Mouse (Mus musculus) C2C12 (cell line): ENCODE results near the gene Cpsf4l. TPM values are rescaled to one million over a fixed set of nuclear protein-coding genes. Genes with fewer than 3 reads are reported as not detected.

Experiments used
- H3K27me3 ChIP-seq: one replicate; pipeline ENCODE4 v1.6.1; 2011; ENCODE audit not compliant: control insufficient read depth, insufficient read depth, insufficient read length
- H3K36me3 ChIP-seq: one replicate; pipeline ENCODE4 v1.6.1; 2011; ENCODE audit not compliant: control insufficient read depth, insufficient read depth
- H3K4me3 ChIP-seq: one replicate; pipeline ENCODE4 v1.5.1; 2011; ENCODE audit warnings: mild to moderate bottlenecking, control low read depth; ENCODE audit not compliant: poor library complexity, insufficient read depth, severe bottlenecking
- H3K79me2 ChIP-seq: one replicate; pipeline ENCODE4 v1.6.1; 2011; ENCODE audit not compliant: control insufficient read depth, insufficient read depth
- H3K79me3 ChIP-seq: one replicate; pipeline ENCODE4 v1.6.1; 2011; ENCODE audit warnings: low read depth, control low read depth
- H3ac ChIP-seq: one replicate; pipeline ENCODE3; 2011; ENCODE audit warnings: low read depth; ENCODE audit not compliant: control insufficient read depth, insufficient read length
- CEBPB ChIP-seq: IDR thresholded peaks from one replicate; pipeline ENCODE4 v1.6.1; 2011; ENCODE audit warnings: low read depth, mild to moderate bottlenecking, control low read depth, moderate library complexity
- CTCF ChIP-seq: IDR thresholded peaks from one replicate; pipeline ENCODE4 v1.5.1; 2011; ENCODE audit not compliant: control insufficient read depth, insufficient read depth, insufficient read length
- FOSL1 ChIP-seq: IDR thresholded peaks from one replicate; pipeline ENCODE4 v1.8.0; 2011; ENCODE audit warnings: mild to moderate bottlenecking, low read length; ENCODE audit not compliant: poor library complexity, insufficient read depth, severe bottlenecking
- MAX ChIP-seq: IDR thresholded peaks from one replicate; pipeline ENCODE4 v1.6.1; 2011; ENCODE audit warnings: mild to moderate bottlenecking, control low read depth
- MYOD1 ChIP-seq: IDR thresholded peaks from one replicate; pipeline ENCODE4 v1.6.1; 2011; ENCODE audit warnings: low read depth; ENCODE audit not compliant: control insufficient read depth, insufficient read length
- MYOG ChIP-seq: IDR thresholded peaks from one replicate; pipeline ENCODE4 v1.6.1; 2011; ENCODE audit not compliant: control insufficient read depth, insufficient read length; ENCODE audit errors: extremely low read depth
- USF1 ChIP-seq: IDR thresholded peaks from one replicate; pipeline ENCODE4 v1.6.1; 2011; ENCODE audit warnings: low read depth, mild to moderate bottlenecking, control low read depth, moderate library complexity
- polyA plus RNA-seq: library from polyadenylated mRNA; unstranded; fragments of >200 nt; fragmentation: generic; extraction: Trizol; gene quantifications from one replicate; pipeline ENCODE4 v1.2.1, GENCODE M21; 2012; ENCODE audit warnings: missing spikeins

The Cpsf4l gene
- polyA plus RNA-seq, 1 experiment: not detected

- Histone ChIP-seq H3K36me3 (no peaks in the 10 kb centered on the region), H3K79me2 (peaks cover 61% of the 10 kb centered on the region), H3K4me3 (no peak overlapping the region), H3K79me3 (peaks cover 18% of the 10 kb centered on the region), H3ac (no peak overlapping the region), H3K27me3 (no peaks in the 10 kb centered on the region)
- TF ChIP-seq FOSL1 (no peak), MYOD1 (no peak), CEBPB (no peak), CTCF (no peak), MAX (no peak), USF1 (no peak), MYOG (no peak)
Observed at GRCm38 (mm10) chr11:113748797-113749521, 39.1 kb upstream of the Cpsf4l start.

DNA sequence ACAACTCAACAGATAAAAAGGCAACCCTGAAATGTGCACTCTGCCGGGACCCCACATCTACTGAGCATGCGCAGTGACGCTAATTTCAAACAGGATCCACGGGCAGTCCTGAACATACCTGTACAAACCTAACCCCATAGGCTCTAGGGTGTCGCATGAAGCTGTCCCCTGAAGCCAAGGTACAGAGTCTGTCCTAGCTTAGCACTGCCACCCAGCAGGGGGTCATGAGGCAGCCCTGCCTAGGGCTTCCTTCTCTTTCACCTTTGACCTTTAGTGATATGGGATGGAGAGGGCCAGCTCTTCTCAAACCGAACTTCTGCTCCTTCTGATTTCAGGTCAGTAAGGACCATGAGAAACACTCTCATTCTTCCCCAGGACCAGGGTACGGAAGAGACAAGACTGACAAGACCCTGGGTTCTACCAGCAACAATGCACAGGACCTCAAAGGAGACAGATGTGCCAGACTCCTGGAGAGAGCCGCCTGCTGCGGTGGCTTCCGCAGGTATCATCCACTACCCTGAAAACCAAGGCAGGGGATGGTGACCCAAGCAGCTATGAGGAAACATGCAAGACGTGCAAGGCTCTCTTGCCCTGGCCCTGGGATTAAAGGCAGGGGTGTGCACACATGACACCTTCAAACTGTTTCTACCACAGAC lies 38.0 kb upstream of the Cpsf4l start:
- H3K79me2 ChIP-seq: peaks cover 70% of the 10 kb centered on the region
- no peak overlapping the region for H3ac ChIP-seq
- TF ChIP-seq USF1 (no peak), FOSL1 (no peak), MYOG (no peak), CEBPB (no peak), MYOD1 (no peak), MAX (no peak), CTCF (no peak)
- H3K4me3 ChIP-seq: no peak overlapping the region
- H3K36me3 ChIP-seq: no peaks in the 10 kb centered on the region
- no peaks in the 10 kb centered on the region for H3K27me3 ChIP-seq
- H3K79me3 ChIP-seq: peaks cover 20% of the 10 kb centered on the region

- Histone ChIP-seq H3K4me3 (no peak overlapping the region), H3K36me3 (no peaks in the 10 kb centered on the region)
Observed at GRCm38 (mm10) chr11:113747056-113747455, 37.2 kb upstream of the Cpsf4l start.

DNA sequence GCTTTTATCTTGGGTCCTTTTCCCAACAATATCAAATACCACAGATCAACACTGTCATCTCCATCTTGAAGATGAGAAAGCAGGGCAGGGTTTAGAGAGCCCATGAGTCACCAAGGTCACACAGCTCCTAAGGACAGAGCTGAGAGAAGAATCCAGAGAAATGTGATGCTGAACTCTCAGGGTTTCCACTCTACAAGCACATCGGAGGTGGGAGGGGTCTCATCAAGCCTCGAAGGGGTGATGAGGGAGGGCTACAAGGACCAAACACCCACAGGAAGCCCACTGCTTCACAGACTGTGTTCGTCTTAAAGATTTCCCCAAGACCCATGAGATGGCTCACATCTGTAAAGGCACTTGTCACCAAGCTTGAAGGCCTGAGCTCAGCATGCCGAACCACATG lies 36.1 kb upstream of the Cpsf4l start:
- TF ChIP-seq CTCF (no peak), CEBPB (no peak), MYOD1 (no peak), FOSL1 (no peak), MAX (no peak), USF1 (no peak), MYOG (no peak)
- Histone ChIP-seq H3K79me2 (peaks cover 84% of the 10 kb centered on the region), H3K36me3 (no peaks in the 10 kb centered on the region), H3K27me3 (no peaks in the 10 kb centered on the region), H3K4me3 (no peak overlapping the region), H3ac (no peak overlapping the region), H3K79me3 (peaks cover 23% of the 10 kb centered on the region)

More at GRCm38 (mm10) chr11:113747056-113747455, 37.2 kb upstream of the Cpsf4l start:
- H3K79me2 ChIP-seq: peaks cover 78% of the 10 kb centered on the region
- H3K79me3 ChIP-seq: peaks cover 23% of the 10 kb centered on the region
- H3ac ChIP-seq: no peak overlapping the region
- H3K27me3 ChIP-seq: no peaks in the 10 kb centered on the region
- TF ChIP-seq USF1 (no peak), MYOD1 (no peak), CEBPB (no peak), CTCF (no peak), MAX (no peak), MYOG (no peak), FOSL1 (no peak)

- H3K4me3 ChIP-seq: no peak overlapping the region
- peaks cover 71% of the 10 kb centered on the region for H3K79me2 ChIP-seq
- TF ChIP-seq MYOD1 (no peak), CTCF (no peak), FOSL1 (no peak), USF1 (no peak), CEBPB (no peak), MYOG (no peak), MAX (no peak)
- H3K79me3 ChIP-seq: peaks cover 19% of the 10 kb centered on the region
- H3K36me3 ChIP-seq: no peaks in the 10 kb centered on the region
- H3K27me3 ChIP-seq: no peaks in the 10 kb centered on the region
- H3ac ChIP-seq: no peak overlapping the region
Observed at GRCm38 (mm10) chr11:113742998-113743397, 33.2 kb upstream of the Cpsf4l start.
